Mouse (Mus musculus): ENCODE results near the gene Spz1.

- TF ChIP-seq POLR2A (IDR thresholded peaks at IDR 0.05; ENCODE audit: low read depth, low read length) = no peak
- TF ChIP-seq CTCF (IDR thresholded peaks at IDR 0.05; ENCODE audit: borderline replicate concordance, insufficient read depth, low read length) = no peak
These were observed 36.8 kb downstream of the Spz1 start for GRCm38 (mm10) chr13:92539126-92539525.

Data from embryonic fibroblast, embryonic 13.5 days (primary cell).